Mouse (Mus musculus) neural tube, embryonic 13.5 days (tissue): ENCODE data around the gene Gm36210. TPM values are rescaled to one million over a fixed set of nuclear protein-coding genes. Genes with fewer than 3 reads are reported as not detected.

Experiments used
- ATAC-seq: fragments of 200-750 bp; cut with Nextera tagmentation; 2 replicates; pipeline ENCODE4 v1.8.0; 2017; ENCODE audit warnings: low read depth, mild to moderate bottlenecking, moderate TSS enrichment, moderate library complexity
- H3K27ac ChIP-seq: fragments of 300-500 bp; sonication (generic); replicated peaks from 2 replicates; pipeline ENCODE4 v1.5.1; 2015; ENCODE audit warnings: moderate library complexity, mild to moderate bottlenecking, inconsistent platforms
- H3K27me3 ChIP-seq: fragments of 300-500 bp; sonication (generic); 2 replicates; pipeline ENCODE4 v1.6.1; 2015; ENCODE audit warnings: mild to moderate bottlenecking, inconsistent platforms
- H3K36me3 ChIP-seq: fragments of 300-500 bp; sonication (generic); 2 replicates; pipeline ENCODE4 v1.6.1; 2015; ENCODE audit warnings: mild to moderate bottlenecking, inconsistent platforms
- H3K4me1 ChIP-seq: fragments of 300-500 bp; sonication (generic); replicated peaks from 2 replicates; pipeline ENCODE4 v1.6.1; 2015; ENCODE audit warnings: inconsistent platforms
- H3K4me2 ChIP-seq: fragments of 300-500 bp; sonication (generic); 2 replicates; pipeline ENCODE4 v1.6.1; 2015; ENCODE audit warnings: inconsistent platforms, mild to moderate bottlenecking, moderate library complexity
- H3K4me3 ChIP-seq: fragments of 300-500 bp; sonication (generic); 2 replicates; pipeline ENCODE4 v1.5.1; 2015; ENCODE audit warnings: mild to moderate bottlenecking, inconsistent platforms
- H3K9ac ChIP-seq: fragments of 300-500 bp; sonication (generic); 2 replicates; pipeline ENCODE4 v1.6.1; 2015; ENCODE audit warnings: moderate library complexity, mild to moderate bottlenecking, inconsistent platforms
- H3K9me3 ChIP-seq: fragments of 300-500 bp; sonication (generic); 2 replicates; pipeline ENCODE4 v1.6.1; 2016; ENCODE audit warnings: inconsistent platforms
- WGBS: fragments of 180-500 bp; shearing (Covaris S2); methylation state at CpG from one replicate; pipeline ENCODE4 v1.1.7; 2015; 5-methylcytosine and 5-hydroxymethylcytosine counted together
- polyA plus RNA-seq: library from polyadenylated mRNA; unstranded; fragments of >200 nt; fragmentation: Nextera tagmentation; extraction: Ambion mirVana; gene quantifications from 2 replicates; pipeline ENCODE4 v1.2.1, GENCODE M21; 2015

Gene Gm36210
- polyA plus RNA-seq, 1 experiment from 2014 or later: 0.35 TPM

DNA sequence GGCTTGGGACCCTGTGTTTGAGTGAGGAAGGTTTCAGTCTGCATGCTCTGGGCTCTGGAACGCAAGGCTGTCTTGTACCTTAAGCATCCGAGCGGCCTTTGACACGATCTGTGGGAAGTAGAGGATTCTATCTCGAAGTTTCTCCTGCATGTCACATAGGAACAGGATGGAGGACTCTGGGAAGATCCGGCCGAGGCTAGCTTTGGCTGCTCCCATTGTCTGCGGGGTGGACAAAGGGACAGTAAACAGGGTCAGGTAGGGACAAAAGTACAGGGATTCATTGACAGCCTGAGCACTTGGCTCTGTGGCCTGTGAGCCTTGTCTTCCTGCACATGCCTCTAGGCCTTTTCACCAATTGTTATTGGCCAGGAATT lies 55.0 kb downstream of the Gm36210 start:
- Histone ChIP-seq H3K36me3 (no peaks in the 10 kb centered on the region), H3K27ac (no peak overlapping the region), H3K9me3 (no peaks in the 10 kb centered on the region), H3K27me3 (peaks cover 2% of the 10 kb centered on the region; the same call in 1 of the 2 replicates), H3K4me3 (no peak overlapping the region), H3K9ac (no peak overlapping the region), H3K4me2 (no peak overlapping the region), H3K4me1 (no peaks in the 10 kb centered on the region)
- WGBS: 69% methylated on average over 8 of the region's 8 CpGs
- ATAC-seq: no peak

- ATAC-seq: no peak
- 78% methylated on average over 11 of the region's 11 CpGs for WGBS
These were observed 55.5 kb downstream of the Gm36210 start for GRCm38 (mm10) chr7:4850621-4851314.

DNA sequence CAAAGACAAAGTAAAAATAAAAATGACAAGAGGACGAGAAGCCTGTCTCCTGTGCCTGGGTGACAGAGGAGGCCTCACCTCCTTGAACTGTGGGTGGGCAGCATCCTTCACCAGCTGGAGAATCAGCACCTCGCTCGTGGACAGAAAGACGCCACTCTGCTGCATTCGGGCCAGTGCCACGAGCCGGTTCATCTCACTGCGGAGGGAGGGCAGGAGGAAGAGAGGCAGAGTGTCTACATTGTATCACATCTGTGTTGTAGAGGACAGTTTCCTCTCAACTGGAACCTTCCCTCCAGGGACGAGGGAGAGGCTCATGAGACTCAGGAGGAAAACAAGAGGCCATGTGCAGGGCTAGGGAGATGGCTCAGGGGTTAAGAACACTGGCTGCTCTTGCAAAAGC lies 56.9 kb downstream of the Gm36210 start:
- Histone ChIP-seq H3K9me3 (no peaks in the 10 kb centered on the region), H3K9ac (no peak overlapping the region), H3K27me3 (peaks cover 2% of the 10 kb centered on the region; the same call in 1 of the 2 replicates), H3K4me2 (no peak overlapping the region), H3K4me3 (no peak overlapping the region), H3K27ac (no peak overlapping the region), H3K4me1 (peaks cover 4% of the 10 kb centered on the region; the same call in 1 of the 2 replicates), H3K36me3 (no peaks in the 10 kb centered on the region)
- 68% methylated on average over 9 of the region's 9 CpGs for WGBS
- no peak for ATAC-seq

More at GRCm38 (mm10) chr7:4850621-4851314, 55.5 kb downstream of the Gm36210 start:
- Histone ChIP-seq H3K4me3 (no peak overlapping the region), H3K9ac (no peak overlapping the region), H3K4me1 (no peaks in the 10 kb centered on the region), H3K9me3 (no peaks in the 10 kb centered on the region), H3K36me3 (no peaks in the 10 kb centered on the region), H3K4me2 (no peak overlapping the region), H3K27me3 (peaks cover 2% of the 10 kb centered on the region; the same call in 1 of the 2 replicates), H3K27ac (no peak overlapping the region)

Other genes starting within 250 kb of the Gm36210 start
- 10.3 TPM in 2 replicates for gene Ppp6r1, start 247.5 kb downstream of the Gm36210 start, polyA plus RNA-seq
- gene Hspbp1, start 221.4 kb downstream of the Gm36210 start, polyA plus RNA-seq: 121 and 136 TPM in 2 replicates
- gene Brsk1, start 215.9 kb downstream of the Gm36210 start, polyA plus RNA-seq: 5.9 and 6.2 TPM in 2 replicates
- 0.32 TPM in 1 of 2 replicates, not detected in the other for gene Tmem150b, start 181.3 kb downstream of the Gm36210 start, polyA plus RNA-seq
- 84.0 and 84.7 TPM in 2 replicates for gene Kmt5c, start 166.4 kb downstream of the Gm36210 start, polyA plus RNA-seq
- 18.9 and 19.0 TPM in 2 replicates for gene Cox6b2, start 153.4 kb downstream of the Gm36210 start, polyA plus RNA-seq
- not detected in 2 replicates for gene Fam71e2, start 135.2 kb downstream of the Gm36210 start, polyA plus RNA-seq
- 0.46 and 0.91 TPM in 2 replicates for gene Il11, start 123.7 kb downstream of the Gm36210 start, polyA plus RNA-seq
- not detected in 2 replicates for gene Tmem190, start 123.6 kb downstream of the Gm36210 start, polyA plus RNA-seq
- gene Tmem238, start 116.9 kb downstream of the Gm36210 start, polyA plus RNA-seq: 2.9 and 3.8 TPM in 2 replicates
- gene Rpl28, start 113.6 kb downstream of the Gm36210 start, polyA plus RNA-seq: 194 and 230 TPM in 2 replicates
- 266 and 276 TPM in 2 replicates for gene Ube2s, start 93.9 kb downstream of the Gm36210 start, polyA plus RNA-seq
- 8.7 and 9.7 TPM in 2 replicates for gene Shisa7, start 61.8 kb downstream of the Gm36210 start, polyA plus RNA-seq
- 4.5 and 4.8 TPM in 2 replicates for gene Isoc2b, start 36.3 kb downstream of the Gm36210 start, polyA plus RNA-seq
- gene Isoc2a, start 29.4 kb downstream of the Gm36210 start, polyA plus RNA-seq: 0.51 and 0.91 TPM in 2 replicates
- 4.6 and 4.8 TPM in 2 replicates for gene Zfp628, start 8.7 kb upstream of the Gm36210 start, polyA plus RNA-seq
- gene Nat14, start 15.5 kb upstream of the Gm36210 start, polyA plus RNA-seq: 21.5 and 23.2 TPM in 2 replicates
- gene Ssc5d, start 19.3 kb upstream of the Gm36210 start, polyA plus RNA-seq: 2.4 and 2.7 TPM in 2 replicates
- not detected in 2 replicates for gene Sbk2, start 57.9 kb upstream of the Gm36210 start, polyA plus RNA-seq
- 0.14 and 0.18 TPM in 2 replicates for gene Sbk3, start 64.7 kb upstream of the Gm36210 start, polyA plus RNA-seq
- 59.8 and 63.2 TPM in 2 replicates for gene Zfp579, start 89.6 kb upstream of the Gm36210 start, polyA plus RNA-seq
- 8.4 and 9.1 TPM in 2 replicates for gene Zfp524, start 107.9 kb upstream of the Gm36210 start, polyA plus RNA-seq
- gene Fiz1, start 108.2 kb upstream of the Gm36210 start, polyA plus RNA-seq: 43.0 and 43.7 TPM in 2 replicates
- gene Gm44973, start 109.0 kb upstream of the Gm36210 start, polyA plus RNA-seq: 0.61 TPM in 1 of 2 replicates, not detected in the other
- 6.2 and 6.3 TPM in 2 replicates for gene Zfp865, start 113.9 kb upstream of the Gm36210 start, polyA plus RNA-seq
- 40.0 and 43.3 TPM in 2 replicates for gene Ccdc106, start 114.0 kb upstream of the Gm36210 start, polyA plus RNA-seq
- not detected in 2 replicates for gene 4632433K11Rik, start 127.6 kb upstream of the Gm36210 start, polyA plus RNA-seq
- 8.3 and 9.1 TPM in 2 replicates for gene Zfp784, start 131.9 kb upstream of the Gm36210 start, polyA plus RNA-seq
- 69.9 and 81.4 TPM in 2 replicates for gene Zfp580, start 145.0 kb upstream of the Gm36210 start, polyA plus RNA-seq
- 105 and 112 TPM in 2 replicates for gene U2af2, start 155.6 kb upstream of the Gm36210 start, polyA plus RNA-seq
- 76.4 and 89.3 TPM in 2 replicates for gene Epn1, start 173.7 kb upstream of the Gm36210 start, polyA plus RNA-seq
- not detected in 2 replicates for gene Rfpl4, start 210.4 kb upstream of the Gm36210 start, polyA plus RNA-seq
- gene Rasl2-9, start 219.4 kb upstream of the Gm36210 start, polyA plus RNA-seq: 0.34 and 0.45 TPM in 2 replicates
- gene Vmn1r55, start 243.2 kb upstream of the Gm36210 start, polyA plus RNA-seq: not detected in 2 replicates